Mouse (Mus musculus): ENCODE results near the gene Knop1. TPM values are rescaled to one million over a fixed set of nuclear protein-coding genes. Genes with fewer than 3 reads are reported as not detected.

Gene Knop1
- total RNA-seq (2014; rRNA removed) (31.6 and 37.5 TPM in 2 replicates), polyA plus RNA-seq (2015; fragmentation: Nextera tagmentation; extraction: Ambion mirVana) (67.5 and 73.2 TPM in 2 replicates)

DNA sequence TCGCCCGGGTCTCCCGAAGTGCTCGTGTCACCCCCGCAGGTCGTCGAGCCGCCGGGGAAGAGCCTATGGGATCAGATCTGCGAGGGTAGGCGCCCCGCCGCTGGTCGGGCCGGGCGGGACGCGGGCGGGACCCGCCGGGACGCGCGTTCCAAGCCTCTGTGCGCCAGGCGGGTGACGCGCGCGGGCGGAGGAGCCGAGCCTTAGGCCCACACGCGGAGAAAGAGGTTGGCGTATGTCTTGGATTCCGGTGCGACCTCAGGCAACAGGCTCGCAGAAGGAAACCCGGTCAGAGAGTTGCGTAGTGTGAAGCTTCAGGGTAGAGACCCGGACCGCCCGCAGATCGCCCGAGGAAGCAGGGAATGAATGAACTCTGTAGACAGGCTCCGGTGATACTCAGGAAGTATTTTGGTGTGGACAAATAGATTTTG, at the start of gene Knop1:
TSS of gene Knop1 (minus strand) at position 378 of the 428 bp plus-strand sequence.
- Histone ChIP-seq H3K4me1 (ENCODE audit: insufficient read depth, low read length) (no peaks in the 10 kb centered on the region), H3K4me2 (ENCODE audit: low read depth, low read length, poor library complexity, severe bottlenecking) (peak within 1 kb of the TSS; percentile 67), H3K27me3 (ENCODE audit: insufficient read depth, low read length) (no peaks in the 10 kb centered on the region), H3K4me3 (ENCODE audit: low read depth, low read length) (peak within 1 kb of the TSS; percentile 83), H3K9ac (replicated peaks; ENCODE audit: low read length, poor library complexity, severe bottlenecking) (peak within 1 kb of the TSS; percentile 72), H3K27ac (ENCODE audit: low read depth, low read length) (peak within 1 kb of the TSS; percentile 74), H3K36me3 (ENCODE audit: insufficient read depth, low read length) (0 out of 2 replicates have a peak, but pooled peaks cover 16% of the 10 kb centered on the region), H3K9me3 (ENCODE audit: low read length) (no peaks in the 10 kb centered on the region)
- under 1% methylated on average over 42 of the region's 46 CpGs for WGBS
- DNase-seq (ENCODE audit: low spot score) (peak; percentile 44), ATAC-seq (ENCODE audit: low FRiP score) (peak; percentile 75)
- no peak for TF ChIP-seq CTCF (IDR thresholded peaks at IDR 0.05)

DNA sequence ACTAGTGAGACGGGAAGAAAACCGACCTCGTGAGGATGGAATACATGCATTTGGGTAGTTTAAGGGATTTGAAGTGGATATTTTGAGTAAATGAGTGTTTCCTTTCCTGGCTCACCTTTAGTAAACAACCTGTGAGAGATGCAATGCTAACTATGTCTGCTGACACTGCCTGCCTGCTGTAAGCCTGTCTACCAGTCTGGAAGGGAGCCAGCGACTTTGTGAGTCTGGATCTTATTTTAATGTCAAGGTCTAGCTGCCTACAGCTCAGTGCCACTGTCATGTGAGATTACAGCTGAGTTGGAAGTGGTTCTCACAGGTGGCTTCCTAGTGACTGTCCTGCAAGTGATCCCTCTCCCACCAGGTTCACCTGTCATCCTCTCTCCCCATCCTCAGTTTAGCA, 48.5 kb upstream of the Knop1 start:
- 89% methylated on average over 4 of the region's 4 CpGs for WGBS
- Histone ChIP-seq H3K9me3 (ENCODE audit: low read length) (no peaks in the 10 kb centered on the region), H3K9ac (replicated peaks; ENCODE audit: low read length, poor library complexity, severe bottlenecking) (no peak overlapping the region), H3K4me3 (ENCODE audit: low read depth, low read length) (no peak overlapping the region), H3K36me3 (ENCODE audit: insufficient read depth, low read length) (no peaks in the 10 kb centered on the region), H3K4me1 (ENCODE audit: insufficient read depth, low read length) (no peaks in the 10 kb centered on the region), H3K27ac (ENCODE audit: low read depth, low read length) (no peak overlapping the region), H3K27me3 (ENCODE audit: insufficient read depth, low read length) (no peaks in the 10 kb centered on the region), H3K4me2 (ENCODE audit: low read depth, low read length, poor library complexity, severe bottlenecking) (no peak overlapping the region)
- TF ChIP-seq CTCF (IDR thresholded peaks at IDR 0.05) = no peak
- DNase-seq (ENCODE audit: low spot score) (no peak), ATAC-seq (ENCODE audit: low FRiP score) (no peak)

DNA sequence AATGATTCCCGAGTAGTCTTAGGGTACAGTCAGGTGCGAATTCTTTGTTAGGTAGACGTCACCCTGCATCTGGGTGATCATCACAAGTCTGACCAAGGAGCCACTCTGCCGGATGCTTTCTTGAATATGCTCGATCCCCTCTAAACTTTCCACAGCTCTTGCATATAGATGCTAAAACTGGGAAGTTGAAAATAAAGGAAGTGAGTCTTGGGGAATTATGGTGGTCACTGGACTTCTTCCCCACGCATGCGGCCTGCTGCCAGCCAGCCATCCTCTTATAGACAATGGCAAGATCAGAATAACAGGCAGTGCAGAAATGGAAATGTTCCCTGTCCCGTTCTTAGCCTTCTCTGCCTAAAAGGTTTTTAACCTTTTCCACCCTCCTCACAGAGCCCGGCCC, 47.8 kb upstream of the Knop1 start:
- WGBS = 88% methylated on average over 9 of the region's 9 CpGs
- Histone ChIP-seq H3K4me1 (ENCODE audit: insufficient read depth, low read length) (no peaks in the 10 kb centered on the region), H3K9me3 (ENCODE audit: low read length) (no peaks in the 10 kb centered on the region), H3K4me2 (ENCODE audit: low read depth, low read length, poor library complexity, severe bottlenecking) (no peak overlapping the region), H3K27me3 (ENCODE audit: insufficient read depth, low read length) (no peaks in the 10 kb centered on the region), H3K4me3 (ENCODE audit: low read depth, low read length) (no peak overlapping the region), H3K9ac (replicated peaks; ENCODE audit: low read length, poor library complexity, severe bottlenecking) (no peak overlapping the region), H3K27ac (ENCODE audit: low read depth, low read length) (no peak overlapping the region), H3K36me3 (ENCODE audit: insufficient read depth, low read length) (no peaks in the 10 kb centered on the region)
- TF ChIP-seq CTCF (IDR thresholded peaks at IDR 0.05) = no peak
- no peak for ATAC-seq (ENCODE audit: low FRiP score)
- no peak for DNase-seq (ENCODE audit: low spot score)

DNA sequence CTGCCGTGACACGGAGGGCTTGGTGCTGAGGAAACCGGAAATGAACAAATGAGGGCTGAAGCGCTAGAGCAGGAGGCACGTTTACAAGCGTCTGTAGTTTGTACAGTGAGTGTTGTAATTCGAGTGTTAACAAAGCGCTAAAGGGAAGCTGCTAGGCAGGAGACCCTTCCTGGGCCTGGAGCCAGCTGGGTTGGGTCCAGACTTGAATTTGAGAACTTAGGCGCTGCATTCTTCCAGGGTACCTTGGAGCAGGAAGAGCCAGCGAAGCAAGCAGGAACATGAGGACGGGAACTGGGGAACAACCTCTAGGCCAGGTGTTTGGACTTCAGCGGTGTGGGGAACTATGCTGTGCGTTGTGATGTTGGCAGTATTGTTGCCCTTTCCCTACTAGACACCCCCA, 46.9 kb upstream of the Knop1 start:
- Histone ChIP-seq H3K4me1 (ENCODE audit: insufficient read depth, low read length) (no peaks in the 10 kb centered on the region), H3K36me3 (ENCODE audit: insufficient read depth, low read length) (no peaks in the 10 kb centered on the region), H3K4me3 (ENCODE audit: low read depth, low read length) (no peak overlapping the region), H3K27me3 (ENCODE audit: insufficient read depth, low read length) (no peaks in the 10 kb centered on the region), H3K4me2 (ENCODE audit: low read depth, low read length, poor library complexity, severe bottlenecking) (peak overlapping the region; percentile 5; the same call in 1 of the 2 replicates), H3K27ac (ENCODE audit: low read depth, low read length) (no peak overlapping the region), H3K9me3 (ENCODE audit: low read length) (no peaks in the 10 kb centered on the region), H3K9ac (replicated peaks; ENCODE audit: low read length, poor library complexity, severe bottlenecking) (no peak overlapping the region)
- 60% methylated on average over 13 of the region's 13 CpGs for WGBS
- TF ChIP-seq CTCF (IDR thresholded peaks at IDR 0.05) = no peak
- ATAC-seq (ENCODE audit: low FRiP score) = no peak
- DNase-seq (ENCODE audit: low spot score) = peak; percentile 70

DNA sequence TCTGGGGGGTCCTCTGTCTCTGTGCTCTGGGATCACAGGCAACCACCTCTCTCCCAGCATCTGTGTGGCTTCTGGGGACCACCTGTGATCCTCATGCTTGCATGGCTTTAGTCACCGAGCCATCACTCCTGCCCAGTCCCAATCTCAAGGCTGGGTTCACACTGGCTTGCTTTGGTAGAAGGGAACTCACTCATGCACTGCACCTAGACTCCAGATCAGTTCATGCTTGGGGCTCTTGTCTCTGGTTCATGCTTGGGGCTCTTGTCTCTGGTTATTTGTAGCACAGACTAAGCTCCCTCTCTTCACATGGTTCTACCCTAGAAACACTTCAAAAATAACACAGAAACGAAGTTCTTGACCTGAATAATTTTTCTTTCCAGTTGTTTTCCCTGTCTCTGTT, 44.0 kb upstream of the Knop1 start:
- Histone ChIP-seq H3K27me3 (ENCODE audit: insufficient read depth, low read length) (no peaks in the 10 kb centered on the region), H3K9ac (replicated peaks; ENCODE audit: low read length, poor library complexity, severe bottlenecking) (no peak overlapping the region), H3K9me3 (ENCODE audit: low read length) (no peaks in the 10 kb centered on the region), H3K4me3 (ENCODE audit: low read depth, low read length) (no peak overlapping the region), H3K27ac (ENCODE audit: low read depth, low read length) (no peak overlapping the region), H3K4me1 (ENCODE audit: insufficient read depth, low read length) (no peaks in the 10 kb centered on the region), H3K36me3 (ENCODE audit: insufficient read depth, low read length) (no peaks in the 10 kb centered on the region), H3K4me2 (ENCODE audit: low read depth, low read length, poor library complexity, severe bottlenecking) (no peak overlapping the region)
- ATAC-seq (ENCODE audit: low FRiP score) (no peak), DNase-seq (ENCODE audit: low spot score) (no peak)
- 67% methylated on average over 2 of the region's 2 CpGs for WGBS
- no peak for TF ChIP-seq CTCF (IDR thresholded peaks at IDR 0.05)

DNA sequence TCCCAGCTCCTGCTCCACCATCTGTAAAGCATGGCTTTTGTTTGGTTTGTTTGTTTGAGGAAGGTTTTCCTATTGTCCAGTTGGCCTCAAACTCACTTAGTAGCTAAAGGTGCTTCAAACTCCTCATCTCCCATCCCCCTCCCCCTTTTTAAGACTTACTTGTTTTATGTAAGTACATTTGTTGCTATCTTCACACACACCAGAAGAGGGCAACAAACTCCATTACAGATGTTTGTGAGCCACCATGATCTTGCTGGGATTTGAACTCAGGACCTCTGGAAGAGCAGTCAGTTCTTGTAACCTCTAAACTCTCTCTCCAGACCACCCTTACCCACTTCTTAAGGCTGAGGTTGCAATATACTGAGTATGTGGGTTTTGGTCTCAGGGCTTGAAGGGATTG, 42.0 kb upstream of the Knop1 start:
- Histone ChIP-seq H3K4me1 (ENCODE audit: insufficient read depth, low read length) (no peaks in the 10 kb centered on the region), H3K4me3 (ENCODE audit: low read depth, low read length) (no peak overlapping the region), H3K27ac (ENCODE audit: low read depth, low read length) (no peak overlapping the region), H3K36me3 (ENCODE audit: insufficient read depth, low read length) (no peaks in the 10 kb centered on the region), H3K9ac (replicated peaks; ENCODE audit: low read length, poor library complexity, severe bottlenecking) (no peak overlapping the region), H3K27me3 (ENCODE audit: insufficient read depth, low read length) (no peaks in the 10 kb centered on the region), H3K9me3 (ENCODE audit: low read length) (no peaks in the 10 kb centered on the region), H3K4me2 (ENCODE audit: low read depth, low read length, poor library complexity, severe bottlenecking) (no peak overlapping the region)
- peak; percentile 13 for DNase-seq (ENCODE audit: low spot score)
- no peak for ATAC-seq (ENCODE audit: low FRiP score)
- TF ChIP-seq CTCF (IDR thresholded peaks at IDR 0.05) = peak; percentile 20; the same call in 1 of the 2 replicates
